Mouse (Mus musculus) embryo, embryonic 10.5 days (tissue): ENCODE measurements at regions not wholly inside any gene's neighbourhood (a gene's known extent, or its start where the extent isn't known, plus 50 kb on each side); places are given as distances from the start of the nearest gene placed in this dataset.

Experiments used
- DNase-seq: peaks from one replicate; pipeline ENCODE4 v3.0.0-alpha.2; 2015; ENCODE audit warnings: low spot score

GRCm38 (mm10) chr11:94882687-94883383 is 53.2 kb upstream of the Col1a1 start:
- peak; percentile 77 for DNase-seq

- peak; percentile 85 for DNase-seq
Measured at GRCm38 (mm10) chr11:94881982-94882686, 53.9 kb upstream of the Col1a1 start.

- peak; percentile 80 for DNase-seq
Measured at GRCm38 (mm10) chr11:94880896-94881840, 54.9 kb upstream of the Col1a1 start.

GRCm38 (mm10) chr11:94876707-94877106 is 59.3 kb upstream of the Col1a1 start:
- DNase-seq: peak; percentile 58

DNA sequence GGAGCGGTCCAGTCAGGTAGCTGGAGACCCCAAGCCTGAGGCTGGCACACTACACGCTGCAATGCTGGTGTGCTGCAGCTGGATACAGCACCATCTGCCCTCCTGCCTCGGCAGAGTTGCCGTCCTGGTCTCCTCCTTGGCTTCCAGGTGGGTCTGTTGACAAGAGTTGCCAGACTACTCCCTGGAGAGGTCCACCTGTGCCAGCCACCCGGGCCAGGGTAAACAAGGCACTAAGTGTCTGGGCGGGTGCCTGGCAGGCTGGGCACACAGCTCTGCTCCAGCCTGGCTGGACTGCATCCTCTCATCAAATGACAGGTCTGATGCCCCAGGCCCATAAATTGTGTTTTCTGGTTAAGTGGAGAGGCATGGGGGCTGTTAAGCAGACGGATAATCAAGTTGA is 61.0 kb upstream of the Col1a1 start:
- no peak for DNase-seq

- DNase-seq: peak; percentile 39
Measured at GRCm38 (mm10) chr11:94874155-94874561, 61.9 kb upstream of the Col1a1 start.

- no peak for DNase-seq
Measured at GRCm38 (mm10) chr11:94873693-94874092, 62.3 kb upstream of the Col1a1 start.

DNA sequence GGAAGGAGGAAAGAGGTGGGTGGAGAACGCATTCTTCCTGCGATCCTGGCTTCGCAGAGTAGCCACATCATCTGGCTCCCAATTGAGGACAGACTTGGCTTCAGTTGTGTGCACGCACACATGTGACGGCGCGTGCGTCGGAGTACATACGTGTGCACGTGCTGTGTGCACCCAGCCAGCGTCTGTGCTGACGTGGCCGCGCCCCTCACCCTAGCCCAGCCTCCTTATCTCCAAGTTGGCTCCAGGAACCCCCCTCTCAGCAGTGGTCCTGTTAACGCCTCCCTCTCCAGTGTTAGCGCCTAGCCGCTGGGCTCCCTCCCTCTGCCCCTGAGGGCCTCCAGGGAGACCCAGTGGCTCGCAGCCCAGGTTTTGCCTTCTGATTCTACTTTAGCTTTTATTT is 63.1 kb upstream of the Col1a1 start:
- peak; percentile 59 for DNase-seq

DNA sequence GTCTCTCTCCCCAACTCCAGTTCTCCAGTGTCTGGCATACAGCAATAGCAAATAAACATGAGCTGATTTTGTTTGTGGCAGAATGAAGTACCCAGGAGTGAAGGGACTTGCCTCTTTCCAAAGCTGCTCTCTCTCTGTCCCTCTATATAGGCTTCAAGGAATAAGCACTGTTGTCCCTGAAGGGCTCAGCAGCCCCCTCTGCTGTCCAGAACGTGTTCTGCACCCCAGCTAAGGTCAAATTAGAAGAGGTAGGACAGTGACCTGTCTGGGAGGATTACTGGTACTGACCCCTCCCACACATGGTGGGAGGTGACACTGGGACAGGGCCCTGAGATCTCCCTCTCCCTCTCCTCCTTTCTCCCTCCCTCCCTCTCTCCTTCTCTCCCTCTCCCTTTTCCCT is 65.7 kb upstream of the Col1a1 start:
- DNase-seq: peak; percentile 80

DNA sequence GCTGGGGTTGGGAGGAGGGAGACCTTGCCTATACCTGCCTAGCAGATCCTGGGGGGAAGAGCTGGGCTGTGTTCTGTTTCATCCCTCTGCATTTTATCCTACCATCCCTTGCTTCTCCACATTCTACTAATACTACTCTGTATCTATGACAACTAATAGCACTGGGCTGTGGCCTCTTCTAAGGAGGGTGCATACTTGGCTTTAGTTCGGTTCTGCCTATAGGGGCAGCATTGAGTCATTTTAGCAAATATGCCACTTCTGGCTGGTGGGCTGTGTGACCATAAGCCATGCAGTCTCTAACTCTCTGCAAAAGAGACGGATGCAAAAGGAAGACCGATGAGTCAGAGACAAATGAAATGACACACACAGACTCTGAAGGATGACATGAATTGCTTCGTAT is 66.2 kb upstream of the Col1a1 start:
- DNase-seq: peak; percentile 73

DNA sequence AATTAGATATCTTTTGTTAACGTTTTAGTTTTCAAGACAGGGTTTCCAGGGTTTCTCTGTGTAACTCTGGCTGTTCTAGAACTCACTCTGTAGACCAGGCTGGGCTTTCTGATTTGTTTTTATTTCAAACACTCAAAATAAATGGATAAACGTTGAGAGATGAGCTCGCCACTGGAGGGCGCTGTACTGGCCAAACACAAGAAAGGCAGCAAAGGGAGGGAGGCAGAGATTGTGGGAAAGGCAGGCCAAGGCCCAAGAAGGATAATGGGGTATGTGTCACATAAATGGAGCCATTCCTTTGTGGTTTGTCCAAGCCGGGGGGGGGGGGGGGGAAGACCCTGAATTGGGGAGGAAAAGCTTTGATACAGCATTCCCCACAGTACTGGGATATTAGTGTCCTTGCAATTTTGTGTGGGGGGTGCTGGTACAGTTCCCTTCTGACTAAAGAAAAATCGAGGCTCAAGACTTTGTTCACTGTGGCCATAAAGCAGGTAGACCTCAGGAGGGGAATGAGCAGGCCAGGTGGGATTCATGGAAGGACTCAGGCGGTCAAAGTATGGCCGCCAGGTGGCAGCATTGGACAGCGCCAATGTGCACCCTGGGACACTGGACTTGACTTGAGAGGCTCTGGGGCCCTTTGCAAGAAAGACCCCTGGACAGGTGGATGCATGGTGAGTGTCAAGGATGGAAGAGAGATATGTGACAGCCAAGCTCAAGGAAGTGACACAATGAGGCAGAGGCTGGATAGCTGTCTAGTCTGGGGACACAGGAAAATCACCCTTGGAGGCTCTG is 69.7 kb upstream of the Col1a1 start:
- DNase-seq: peak; percentile 91

DNA sequence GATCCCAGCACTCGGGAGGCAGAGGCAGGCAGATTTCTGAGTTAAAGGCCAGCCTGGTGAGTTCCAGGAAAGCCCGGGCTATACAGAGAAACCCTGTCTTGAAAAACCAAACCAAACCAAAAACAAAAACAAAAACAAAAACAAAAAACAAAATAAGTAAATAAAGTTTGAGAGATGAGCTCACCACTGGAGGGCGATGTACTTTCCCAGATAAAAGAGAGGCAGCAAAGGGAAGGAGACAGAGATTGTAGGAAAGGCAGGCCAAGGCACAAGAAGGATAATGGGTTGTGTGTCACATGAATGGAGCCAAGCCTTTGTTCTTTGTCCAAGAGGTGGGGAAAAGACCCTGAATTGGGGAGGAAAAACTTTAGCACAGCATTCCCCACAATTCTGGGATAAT is 67.6 kb upstream of the Tmem92 start:
- DNase-seq: no peak

DNA sequence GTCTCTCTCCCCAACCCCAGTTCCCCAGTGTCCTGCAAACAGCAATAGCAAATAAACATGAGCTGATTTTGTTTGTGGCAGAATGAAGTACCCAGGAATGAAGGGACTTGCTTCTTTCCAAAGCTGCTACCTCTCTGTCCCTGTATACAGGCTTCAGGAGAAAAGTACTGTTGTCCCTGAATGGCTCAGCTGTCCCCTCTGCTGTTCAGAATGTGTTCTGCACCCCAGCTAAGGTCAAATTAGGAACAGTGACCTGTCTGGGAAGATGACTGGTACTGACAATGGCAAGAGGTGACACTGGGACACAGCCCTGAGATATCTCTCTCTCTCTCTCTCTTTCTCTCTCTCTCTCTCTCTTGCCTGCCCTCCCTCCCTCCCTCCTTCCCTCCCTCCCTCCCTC is 56.6 kb upstream of the Tmem92 start:
- DNase-seq: peak; percentile 30

GRCm38 (mm10) chr11:94838140-94838539 is 55.6 kb upstream of the Tmem92 start:
- peak; percentile 61 for DNase-seq

GRCm38 (mm10) chr11:94836347-94836746 is 53.8 kb upstream of the Tmem92 start:
- DNase-seq: no peak

DNA sequence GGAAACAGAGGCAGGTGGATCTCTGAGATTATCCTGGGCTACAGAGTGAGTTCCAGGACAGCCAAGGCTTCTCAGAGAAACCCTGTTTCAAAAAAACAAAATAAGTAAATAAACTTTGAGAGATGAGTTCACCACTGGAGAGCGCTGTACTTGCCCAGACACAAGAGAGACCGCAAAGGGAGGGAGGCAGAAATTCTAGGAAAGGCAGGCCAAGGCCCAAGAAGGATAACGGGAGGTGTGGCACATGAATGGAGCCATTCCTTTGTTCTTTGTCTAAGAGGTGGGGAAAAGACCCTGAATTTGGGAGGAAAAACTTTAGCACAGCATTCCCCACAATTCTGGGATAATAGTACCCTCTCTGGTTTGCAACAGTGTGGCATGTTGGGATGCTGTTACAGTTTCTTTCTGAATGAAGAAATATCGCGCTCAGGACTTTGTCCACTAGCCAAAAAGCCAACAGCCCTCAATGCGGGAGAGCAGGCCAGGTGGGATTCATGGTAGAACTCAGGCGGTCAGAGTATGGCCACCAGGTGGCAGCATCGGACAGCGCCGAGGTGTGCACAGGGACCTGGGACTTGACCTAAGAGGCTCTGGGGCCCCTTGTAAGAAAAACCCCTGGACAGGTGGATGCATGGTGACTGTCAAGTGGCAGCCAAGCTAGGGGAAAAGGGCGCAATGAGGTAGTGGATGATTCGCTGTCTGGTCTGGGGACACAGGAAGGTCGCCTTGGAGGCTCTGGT is 49.9 kb upstream of the Tmem92 start:
- peak; percentile 75 for DNase-seq
